Mouse (Mus musculus) intestine, embryonic 14.5 days (tissue): ENCODE results near the gene 1810055G02Rik. TPM values are rescaled to one million over a fixed set of nuclear protein-coding genes. Genes with fewer than 3 reads are reported as not detected.

Experiments
- ATAC-seq: fragments of 200-750 bp; cut with Nextera tagmentation; replicated peaks from 2 replicates; pipeline ENCODE4 v1.8.0; 2017; ENCODE audit warnings: low read depth, moderate number of reproducible peaks, moderate TSS enrichment, moderate library complexity; ENCODE audit not compliant: low FRiP score, low TSS enrichment
- DNase-seq: peaks from one replicate; pipeline ENCODE4 v3.0.0-alpha.2; 2018; ENCODE audit warnings: low spot score
- H3K27ac ChIP-seq: fragments of 300-500 bp; sonication (generic); 2 replicates; pipeline ENCODE4 v1.5.1; 2014; ENCODE audit warnings: low read depth, mild to moderate bottlenecking, control low read depth
- H3K27me3 ChIP-seq: fragments of 300-500 bp; sonication (generic); replicated peaks from 2 replicates; pipeline ENCODE4 v1.6.1; 2014; ENCODE audit warnings: low read length, control low read depth; ENCODE audit not compliant: control insufficient read depth, insufficient read depth
- H3K36me3 ChIP-seq: fragments of 300-500 bp; sonication (generic); 2 replicates; pipeline ENCODE4 v1.6.1; 2014; ENCODE audit warnings: low read length, control low read depth; ENCODE audit not compliant: control insufficient read depth, insufficient read depth
- H3K4me1 ChIP-seq: fragments of 300-500 bp; sonication (generic); replicated peaks from 2 replicates; pipeline ENCODE4 v1.6.1; 2014; ENCODE audit warnings: low read length, control low read depth, mixed read lengths; ENCODE audit not compliant: control insufficient read depth, insufficient read depth
- H3K4me2 ChIP-seq: fragments of 300-500 bp; sonication (generic); 2 replicates; pipeline ENCODE4 v1.6.1; 2014; ENCODE audit warnings: low read length
- H3K4me3 ChIP-seq: fragments of 300-500 bp; sonication (generic); 2 replicates; pipeline ENCODE4 v1.5.1; 2014; ENCODE audit warnings: low read depth, low read length, control low read depth, mixed read lengths
- H3K9ac ChIP-seq: fragments of 300-500 bp; sonication (generic); 2 replicates; pipeline ENCODE4 v1.6.1; 2014; ENCODE audit warnings: mild to moderate bottlenecking, low read length
- H3K9me3 ChIP-seq: fragments of 300-500 bp; sonication (generic); 2 replicates; pipeline ENCODE4 v1.6.1; 2016; ENCODE audit warnings: low read length, control low read depth; ENCODE audit not compliant: control insufficient read depth
- WGBS: fragments of 180-500 bp; shearing (Covaris S2); extraction: QIAGEN DNeasy Blood & Tissue Kit; methylation state at CpG from one replicate; pipeline ENCODE4 v1.1.7; 2014; 5-methylcytosine and 5-hydroxymethylcytosine counted together
- polyA plus RNA-seq: library from polyadenylated mRNA; unstranded; fragments of >200 nt; fragmentation: Nextera tagmentation; extraction: Ambion mirVana; gene quantifications from 2 replicates; pipeline ENCODE4 v1.2.1, GENCODE M21; 2014

1810055G02Rik gene
- polyA plus RNA-seq, 1 experiment from 2014 or later, result 36.4 TPM

- Histone ChIP-seq H3K36me3 (no peaks in the 10 kb centered on the region), H3K9ac (no peak overlapping the region), H3K4me1 (no peaks in the 10 kb centered on the region; the same call in 1 of the 2 replicates), H3K27ac (no peak overlapping the region), H3K4me3 (no peak overlapping the region), H3K4me2 (no peak overlapping the region), H3K27me3 (no peaks in the 10 kb centered on the region), H3K9me3 (no peaks in the 10 kb centered on the region)
- ATAC-seq (no peak), DNase-seq (no peak)
- WGBS, result 94% methylated on average over 4 of the region's 4 CpGs
Observed at GRCm38 (mm10) chr19:3702460-3702859, 5.6 kb upstream of the 1810055G02Rik start.

- WGBS, result 57% methylated on average over 1 of the region's 1 CpGs
- Histone ChIP-seq H3K36me3 (no peaks in the 10 kb centered on the region), H3K4me1 (peaks cover 10% of the 10 kb centered on the region), H3K9ac (no peak overlapping the region), H3K9me3 (no peaks in the 10 kb centered on the region), H3K4me2 (no peak overlapping the region), H3K27ac (no peak overlapping the region), H3K4me3 (no peak overlapping the region), H3K27me3 (no peaks in the 10 kb centered on the region)
- no peak for DNase-seq
- no peak for ATAC-seq
Observed at GRCm38 (mm10) chr19:3706258-3706657, 1.8 kb upstream of the 1810055G02Rik start.

- ATAC-seq (no peak), DNase-seq (no peak)
- H3K27me3 ChIP-seq, result no peaks in the 10 kb centered on the region
- H3K9me3 ChIP-seq, result no peaks in the 10 kb centered on the region
- H3K4me3 ChIP-seq, result peak overlapping the region; percentile 87
- peaks cover 10% of the 10 kb centered on the region for H3K4me1 ChIP-seq
- H3K36me3 ChIP-seq, result no peaks in the 10 kb centered on the region; the same call in 1 of the 2 replicates
- H3K27ac ChIP-seq, result peak overlapping the region; percentile 64
- H3K4me2 ChIP-seq, result peak overlapping the region; percentile 76
- H3K9ac ChIP-seq, result peak overlapping the region; percentile 51
- 40% methylated on average over 10 of the region's 10 CpGs for WGBS
Observed at GRCm38 (mm10) chr19:3707553-3707952, 540 bp upstream of the 1810055G02Rik start.

GRCm38 (mm10) chr19:3709013-3709787, 1.1 kb downstream of the 1810055G02Rik start:
- ATAC-seq, result no peak
- H3K9ac ChIP-seq, result peak overlapping the region; percentile 76
- H3K36me3 ChIP-seq, result no peaks in the 10 kb centered on the region; the same call in none of the 2 replicates
- peak overlapping the region; percentile 76 for H3K4me2 ChIP-seq
- peak overlapping the region; percentile 87 for H3K4me3 ChIP-seq
- H3K27ac ChIP-seq, result peak overlapping the region; percentile 89; the same call in 1 of the 2 replicates
- no peaks in the 10 kb centered on the region for H3K27me3 ChIP-seq
- peaks cover 10% of the 10 kb centered on the region for H3K4me1 ChIP-seq
- H3K9me3 ChIP-seq, result no peaks in the 10 kb centered on the region
- DNase-seq, result no peak
- WGBS, result 27% methylated on average over 10 of the region's 10 CpGs

- DNase-seq (no peak), ATAC-seq (no peak)
- H3K27me3 ChIP-seq, result no peaks in the 10 kb centered on the region
- H3K4me1 ChIP-seq, result peaks cover 10% of the 10 kb centered on the region
- 87% methylated on average over 2 of the region's 2 CpGs for WGBS
- no peak overlapping the region for H3K9ac ChIP-seq
- no peak overlapping the region for H3K4me2 ChIP-seq
- H3K27ac ChIP-seq, result no peak overlapping the region
- no peak overlapping the region for H3K4me3 ChIP-seq
- H3K9me3 ChIP-seq, result no peaks in the 10 kb centered on the region
- peaks cover 12% of the 10 kb centered on the region for H3K36me3 ChIP-seq
Observed at GRCm38 (mm10) chr19:3710436-3710835, 2.3 kb downstream of the 1810055G02Rik start.

- ATAC-seq (no peak), DNase-seq (no peak)
- WGBS, result 90% methylated on average over 6 of the region's 6 CpGs
- Histone ChIP-seq H3K4me2 (no peak overlapping the region), H3K9me3 (no peaks in the 10 kb centered on the region), H3K9ac (no peak overlapping the region), H3K4me3 (no peak overlapping the region), H3K27me3 (no peaks in the 10 kb centered on the region), H3K4me1 (peaks cover 9% of the 10 kb centered on the region), H3K27ac (no peak overlapping the region), H3K36me3 (peaks cover 40% of the 10 kb centered on the region)
Observed at GRCm38 (mm10) chr19:3714381-3714780, 6.3 kb downstream of the 1810055G02Rik start.

GRCm38 (mm10) chr19:3718481-3719361, 10.6 kb downstream of the 1810055G02Rik start:
- DNase-seq (no peak), ATAC-seq (peak; percentile 80)
- H3K4me1 ChIP-seq, result 0 out of 2 replicates have a peak, but pooled peaks cover 9% of the 10 kb centered on the region
- H3K36me3 ChIP-seq, result peaks cover 40% of the 10 kb centered on the region
- no peaks in the 10 kb centered on the region for H3K27me3 ChIP-seq
- 40% methylated on average over 19 of the region's 19 CpGs for WGBS
- peak overlapping the region; percentile 82 for H3K4me2 ChIP-seq
- no peaks in the 10 kb centered on the region for H3K9me3 ChIP-seq
- H3K4me3 ChIP-seq, result peak overlapping the region; percentile 44
- H3K9ac ChIP-seq, result peak overlapping the region; percentile 45
- peak overlapping the region; percentile 45 for H3K27ac ChIP-seq

GRCm38 (mm10) chr19:3719362-3719891, 11.3 kb downstream of the 1810055G02Rik start:
- Histone ChIP-seq H3K9me3 (no peaks in the 10 kb centered on the region), H3K4me3 (peak overlapping the region; percentile 44), H3K4me2 (peak overlapping the region; percentile 82), H3K9ac (peak overlapping the region; percentile 45), H3K27me3 (no peaks in the 10 kb centered on the region), H3K36me3 (peaks cover 38% of the 10 kb centered on the region), H3K4me1 (0 out of 2 replicates have a peak, but pooled peaks cover 9% of the 10 kb centered on the region), H3K27ac (peak overlapping the region; percentile 45)
- ATAC-seq (peak; percentile 77), DNase-seq (peak; percentile 87)
- WGBS, result 2% methylated on average over 27 of the region's 27 CpGs
